Mouse (Mus musculus): ENCODE measurements around the gene Eri3. TPM values are rescaled to one million over a fixed set of nuclear protein-coding genes. Genes with fewer than 3 reads are reported as not detected.

Eri3 gene
- polyA plus RNA-seq, 1 experiment from 2014 or later: 166 TPM

- no peak overlapping the region for H3K4me3 ChIP-seq (replicated peaks)
- H3K27ac ChIP-seq: no peak overlapping the region
- no peaks in the 10 kb centered on the region for H3K27me3 ChIP-seq
- peaks cover 38% of the 10 kb centered on the region for H3K36me3 ChIP-seq
- WGBS: 83% methylated on average over 1 of the region's 1 CpGs
- ATAC-seq (ENCODE audit: insufficient number of reproducible peaks, insufficient read depth, low FRiP score, low TSS enrichment, low read depth): no peak
- no peaks in the 10 kb centered on the region for H3K9me3 ChIP-seq
- no peak overlapping the region for H3K9ac ChIP-seq (replicated peaks)
- H3K4me1 ChIP-seq (replicated peaks): peaks cover 34% of the 10 kb centered on the region
- no peak overlapping the region for H3K4me2 ChIP-seq
These were observed 27.4 kb downstream of the Eri3 start for GRCm38 (mm10) chr4:117577579-117577978.

- no peak overlapping the region for H3K4me2 ChIP-seq
- H3K9me3 ChIP-seq: no peaks in the 10 kb centered on the region
- H3K27ac ChIP-seq: no peak overlapping the region
- WGBS: 71% methylated on average over 9 of the region's 9 CpGs
- peaks cover 72% of the 10 kb centered on the region for H3K36me3 ChIP-seq
- no peak for ATAC-seq (ENCODE audit: insufficient number of reproducible peaks, insufficient read depth, low FRiP score, low TSS enrichment, low read depth)
- H3K4me1 ChIP-seq (replicated peaks): peaks cover 16% of the 10 kb centered on the region
- H3K9ac ChIP-seq (replicated peaks): no peak overlapping the region
- no peaks in the 10 kb centered on the region for H3K27me3 ChIP-seq
- no peak overlapping the region for H3K4me3 ChIP-seq (replicated peaks)
These were observed 31.5 kb downstream of the Eri3 start for GRCm38 (mm10) chr4:117581626-117582025.

- Histone ChIP-seq H3K4me1 (replicated peaks) (peaks cover 34% of the 10 kb centered on the region), H3K36me3 (peaks cover 71% of the 10 kb centered on the region), H3K9me3 (no peaks in the 10 kb centered on the region), H3K4me3 (replicated peaks) (no peak overlapping the region), H3K27ac (no peak overlapping the region), H3K9ac (replicated peaks) (no peak overlapping the region), H3K4me2 (no peak overlapping the region), H3K27me3 (no peaks in the 10 kb centered on the region)
- WGBS: 87% methylated on average over 2 of the region's 2 CpGs
- no peak for ATAC-seq (ENCODE audit: insufficient number of reproducible peaks, insufficient read depth, low FRiP score, low TSS enrichment, low read depth)
These were observed 35.8 kb downstream of the Eri3 start for GRCm38 (mm10) chr4:117585995-117586394.

- WGBS: 36% methylated on average over 4 of the region's 4 CpGs
- Histone ChIP-seq H3K9me3 (no peaks in the 10 kb centered on the region), H3K4me1 (replicated peaks) (peaks cover 34% of the 10 kb centered on the region), H3K9ac (replicated peaks) (0 out of 2 replicates have a peak overlapping the region, but pooled peaks have one; percentile 19), H3K36me3 (peaks cover 74% of the 10 kb centered on the region), H3K27ac (no peak overlapping the region; the same call in 1 of the 2 replicates), H3K4me2 (no peak overlapping the region), H3K4me3 (replicated peaks) (no peak overlapping the region), H3K27me3 (no peaks in the 10 kb centered on the region)
- ATAC-seq (ENCODE audit: insufficient number of reproducible peaks, insufficient read depth, low FRiP score, low TSS enrichment, low read depth): no peak
These were observed 37.3 kb downstream of the Eri3 start for GRCm38 (mm10) chr4:117587447-117587846.

- peaks cover 74% of the 10 kb centered on the region for H3K36me3 ChIP-seq
- WGBS: 41% methylated on average over 8 of the region's 8 CpGs
- peak overlapping the region; percentile 67 for H3K27ac ChIP-seq
These were observed 39.0 kb downstream of the Eri3 start for GRCm38 (mm10) chr4:117589081-117589660.

GRCm38 (mm10) chr4:117590781-117591180 is 40.6 kb downstream of the Eri3 start:
- Histone ChIP-seq H3K9ac (replicated peaks) (no peak overlapping the region), H3K4me3 (replicated peaks) (no peak overlapping the region), H3K4me2 (no peak overlapping the region), H3K4me1 (replicated peaks) (peaks cover 47% of the 10 kb centered on the region), H3K36me3 (peaks cover 72% of the 10 kb centered on the region), H3K9me3 (no peaks in the 10 kb centered on the region), H3K27ac (no peak overlapping the region), H3K27me3 (no peaks in the 10 kb centered on the region)
- ATAC-seq (ENCODE audit: insufficient number of reproducible peaks, insufficient read depth, low FRiP score, low TSS enrichment, low read depth): no peak
- 96% methylated on average over 2 of the region's 2 CpGs for WGBS

More at GRCm38 (mm10) chr4:117589081-117589660, 39.0 kb downstream of the Eri3 start:
- no peak overlapping the region for H3K4me3 ChIP-seq (replicated peaks)
- ATAC-seq (ENCODE audit: insufficient number of reproducible peaks, insufficient read depth, low FRiP score, low TSS enrichment, low read depth): no peak
- no peaks in the 10 kb centered on the region for H3K9me3 ChIP-seq
- H3K4me2 ChIP-seq: peak overlapping the region; percentile 8; the same call in 1 of the 2 replicates
- H3K9ac ChIP-seq (replicated peaks): no peak overlapping the region; the same call in 1 of the 2 replicates
- H3K4me1 ChIP-seq (replicated peaks): peaks cover 34% of the 10 kb centered on the region
- no peaks in the 10 kb centered on the region for H3K27me3 ChIP-seq

- H3K9ac ChIP-seq (replicated peaks): no peak overlapping the region
- no peak overlapping the region for H3K4me2 ChIP-seq
- no peak overlapping the region for H3K4me3 ChIP-seq (replicated peaks)
- 92% methylated on average over 5 of the region's 5 CpGs for WGBS
- no peak for ATAC-seq (ENCODE audit: insufficient number of reproducible peaks, insufficient read depth, low FRiP score, low TSS enrichment, low read depth)
- peaks cover 72% of the 10 kb centered on the region for H3K36me3 ChIP-seq
- H3K27me3 ChIP-seq: no peaks in the 10 kb centered on the region
- H3K27ac ChIP-seq: no peak overlapping the region
- H3K9me3 ChIP-seq: no peaks in the 10 kb centered on the region
- H3K4me1 ChIP-seq (replicated peaks): peaks cover 38% of the 10 kb centered on the region
These were observed 42.0 kb downstream of the Eri3 start for GRCm38 (mm10) chr4:117592206-117592605.

- 56% methylated on average over 10 of the region's 10 CpGs for WGBS
- H3K27ac ChIP-seq: peak overlapping the region; percentile 53; the same call in 1 of the 2 replicates
- H3K27me3 ChIP-seq: no peaks in the 10 kb centered on the region
- ATAC-seq (ENCODE audit: insufficient number of reproducible peaks, insufficient read depth, low FRiP score, low TSS enrichment, low read depth): no peak
- H3K36me3 ChIP-seq: peaks cover 85% of the 10 kb centered on the region
- H3K9ac ChIP-seq (replicated peaks): no peak overlapping the region
- no peak overlapping the region for H3K4me3 ChIP-seq (replicated peaks)
- peaks cover 27% of the 10 kb centered on the region for H3K4me1 ChIP-seq (replicated peaks)
- no peak overlapping the region for H3K4me2 ChIP-seq
- H3K9me3 ChIP-seq: no peaks in the 10 kb centered on the region
These were observed 45.1 kb downstream of the Eri3 start for GRCm38 (mm10) chr4:117595293-117595692.

- no peaks in the 10 kb centered on the region for H3K27me3 ChIP-seq
- no peaks in the 10 kb centered on the region for H3K9me3 ChIP-seq
- H3K9ac ChIP-seq (replicated peaks): no peak overlapping the region
- H3K4me2 ChIP-seq: no peak overlapping the region
- peaks cover 70% of the 10 kb centered on the region for H3K36me3 ChIP-seq
- 61% methylated on average over 7 of the region's 7 CpGs for WGBS
- no peak overlapping the region for H3K4me3 ChIP-seq (replicated peaks)
- peak overlapping the region; percentile 23; the same call in 1 of the 2 replicates for H3K27ac ChIP-seq
- no peak for ATAC-seq (ENCODE audit: insufficient number of reproducible peaks, insufficient read depth, low FRiP score, low TSS enrichment, low read depth)
- H3K4me1 ChIP-seq (replicated peaks): peaks cover 42% of the 10 kb centered on the region
These were observed 49.9 kb downstream of the Eri3 start for GRCm38 (mm10) chr4:117599986-117600565.

GRCm38 (mm10) chr4:117601338-117601776 is 51.2 kb downstream of the Eri3 start:
- 19% methylated on average over 5 of the region's 5 CpGs for WGBS
- Histone ChIP-seq H3K4me2 (no peak overlapping the region), H3K27me3 (no peaks in the 10 kb centered on the region), H3K9me3 (no peaks in the 10 kb centered on the region), H3K27ac (no peak overlapping the region), H3K4me3 (replicated peaks) (no peak overlapping the region), H3K36me3 (peaks cover 68% of the 10 kb centered on the region), H3K9ac (replicated peaks) (no peak overlapping the region), H3K4me1 (replicated peaks) (peaks cover 49% of the 10 kb centered on the region)
- ATAC-seq (ENCODE audit: insufficient number of reproducible peaks, insufficient read depth, low FRiP score, low TSS enrichment, low read depth): no peak

GRCm38 (mm10) chr4:117605099-117605953 is 55.2 kb downstream of the Eri3 start:
- ATAC-seq (ENCODE audit: insufficient number of reproducible peaks, insufficient read depth, low FRiP score, low TSS enrichment, low read depth): no peak
- Histone ChIP-seq H3K36me3 (peaks cover 61% of the 10 kb centered on the region), H3K9me3 (no peaks in the 10 kb centered on the region), H3K9ac (replicated peaks) (no peak overlapping the region), H3K27me3 (no peaks in the 10 kb centered on the region), H3K4me1 (replicated peaks) (peaks cover 60% of the 10 kb centered on the region), H3K27ac (no peak overlapping the region), H3K4me2 (no peak overlapping the region), H3K4me3 (replicated peaks) (no peak overlapping the region)
- 42% methylated on average over 16 of the region's 16 CpGs for WGBS
